Mouse (Mus musculus) layer of hippocampus, adult 18-20 months (tissue): Measurements from ENCODE around the gene Slc16a3. TPM values are rescaled to one million over a fixed set of nuclear protein-coding genes. Genes with fewer than 3 reads are reported as not detected.

Source experiments
- DNase-seq, 2 experiments: peaks; one replicate each; pipeline ENCODE4 v3.0.0; 2022; ENCODE audit warnings: low spot score in 2 of 2
- long read RNA-seq: library from polyadenylated mRNA; stranded (forward); transcript quantifications from one replicate; pipeline ENCODE4 v2.0.0, GENCODE M21; 2021
- total RNA-seq, 2 experiments: library from RNA; stranded (reverse); gene quantifications; 2 replicates each; pipeline ENCODE4 v1.2.3; 2021

Slc16a3 gene
- total RNA-seq: 1 to 10 TPM; 1.7 to 4.5 TPM
- long read RNA-seq: 0 reads

DNA sequence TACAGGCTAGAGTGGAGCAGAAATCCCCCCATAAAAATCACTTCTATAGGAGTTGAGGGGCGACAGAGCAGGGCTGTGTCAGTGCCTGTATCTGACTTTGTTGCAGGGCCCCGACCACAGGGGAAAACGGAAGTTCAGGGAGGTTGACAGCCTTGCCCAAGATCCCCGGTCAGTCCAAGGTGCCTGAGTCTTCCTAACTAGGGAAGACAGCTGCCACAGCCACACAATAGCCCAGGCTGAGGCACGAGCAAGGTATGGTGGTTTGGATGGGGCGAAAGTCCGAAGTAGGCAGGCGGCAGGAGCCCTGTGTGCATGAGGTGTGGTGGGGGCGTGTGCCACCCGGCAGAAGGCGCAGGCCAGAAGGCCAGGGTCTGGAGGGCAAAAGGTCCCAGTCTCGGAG lies at the start of gene Slc16a3:
TSS of gene Slc16a3 (plus strand) at position 153 of the 400 bp plus-strand sequence.
- no peak for DNase-seq

DNA sequence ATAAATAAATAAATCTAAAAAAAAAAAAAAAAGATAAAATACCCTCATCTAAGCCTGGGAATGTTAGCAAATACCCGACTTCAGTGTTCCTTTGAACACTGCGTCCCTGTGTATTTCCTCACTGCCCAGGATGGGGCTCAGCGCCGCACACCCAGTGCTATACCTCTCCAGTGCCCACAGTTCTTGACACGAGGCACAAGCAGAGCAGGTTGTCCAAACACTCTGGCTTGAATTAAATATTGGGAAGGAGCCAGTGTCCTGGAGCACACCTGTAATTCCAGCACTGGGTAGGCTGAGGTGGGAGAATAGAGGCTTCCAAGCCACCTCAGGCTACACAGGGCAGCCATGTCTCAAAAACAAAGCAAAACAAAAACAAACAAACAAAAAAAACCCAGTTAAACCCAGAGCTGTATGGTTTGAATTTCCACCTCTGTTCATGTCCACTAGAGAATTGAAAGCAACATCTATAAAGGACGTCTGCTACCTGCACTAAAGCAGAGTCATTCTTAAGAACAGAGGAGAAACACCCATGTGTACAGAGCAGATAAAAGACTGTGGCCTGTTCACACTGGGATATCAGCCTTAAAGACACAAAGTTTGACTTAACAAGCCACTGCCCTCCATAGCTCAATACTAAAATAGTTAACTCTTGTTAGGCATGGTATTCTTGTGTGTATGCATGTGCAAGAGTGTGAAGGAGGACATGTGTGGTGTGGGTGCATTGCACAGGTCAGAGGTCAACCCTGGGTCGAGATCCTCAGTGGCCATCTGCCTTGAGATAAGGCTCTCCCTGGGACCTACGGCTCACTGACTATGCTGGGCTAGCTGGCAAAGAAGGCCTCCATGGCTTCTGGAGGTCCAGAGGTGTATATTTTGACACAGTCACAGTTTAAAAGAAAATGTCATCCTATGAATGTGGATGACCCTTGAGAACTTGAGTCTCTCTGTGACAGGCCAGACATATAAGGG lies 47.7 kb upstream of the Slc16a3 start:
- DNase-seq: no peak

DNA sequence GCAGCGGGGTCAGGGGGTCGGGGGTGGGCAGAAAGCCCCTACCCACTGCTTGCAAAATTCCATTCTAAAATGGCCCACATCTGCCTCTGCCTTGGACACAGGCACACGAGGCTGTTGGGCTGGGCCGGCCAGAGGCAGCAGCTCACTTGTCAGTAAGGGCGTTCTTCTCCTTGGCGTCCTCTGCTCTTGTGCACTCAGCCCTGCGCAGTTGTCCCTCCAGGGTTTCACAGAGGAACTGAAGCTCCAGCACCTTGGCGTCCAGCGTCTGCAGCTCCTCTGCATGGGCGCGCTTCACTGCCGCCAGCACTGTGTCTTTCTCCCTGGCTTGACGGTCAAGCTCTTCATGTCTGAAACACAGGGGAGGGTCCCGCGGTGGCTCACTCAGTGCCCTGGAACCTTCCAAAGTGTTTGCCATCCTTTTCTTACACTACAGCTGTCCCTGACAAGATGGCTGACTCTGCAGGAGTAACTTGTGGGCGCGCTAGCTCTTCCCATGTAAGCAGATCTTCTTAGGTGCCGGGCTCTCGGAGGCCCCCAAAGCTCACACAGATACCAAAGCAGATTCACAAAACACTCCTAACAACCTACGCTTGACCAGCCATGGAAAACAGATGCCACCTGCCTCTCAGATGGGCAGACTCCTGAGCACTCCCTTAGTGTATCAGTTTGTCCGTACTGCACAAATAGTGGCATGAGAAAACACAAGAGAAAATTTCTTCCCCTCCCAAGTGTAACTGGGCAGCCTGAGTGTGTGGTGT lies 46.4 kb upstream of the Slc16a3 start:
- DNase-seq: no peak

DNA sequence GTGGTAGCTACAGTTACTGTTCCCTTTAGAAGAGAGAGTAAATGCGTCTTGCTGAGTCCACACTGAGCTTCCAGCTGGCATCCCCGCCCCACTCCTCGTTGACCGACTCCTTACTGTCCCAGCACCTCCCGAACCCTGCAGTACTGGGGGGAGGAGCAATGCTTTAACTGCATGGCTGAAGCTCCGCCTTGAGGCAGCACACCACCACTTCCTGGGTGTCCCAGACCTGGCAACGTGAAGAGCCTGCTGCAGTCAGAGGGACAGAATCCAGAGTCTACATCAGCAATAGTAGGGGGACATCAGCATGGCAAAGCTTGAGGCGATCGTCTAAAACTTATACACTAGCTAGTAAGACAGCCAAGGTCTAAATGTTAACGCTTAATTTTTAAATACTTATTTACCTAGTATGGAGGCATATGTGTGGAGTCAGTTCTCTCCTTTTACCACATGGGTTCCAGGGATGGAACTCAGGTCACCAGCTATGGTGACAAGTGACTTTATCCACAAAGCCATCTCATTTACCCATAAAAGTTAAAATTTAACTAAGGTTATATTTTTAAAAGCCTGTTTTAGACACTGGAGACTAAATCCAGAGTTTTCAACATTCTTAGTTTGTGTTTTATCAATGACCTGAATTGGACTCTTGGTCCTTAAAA lies 45.7 kb upstream of the Slc16a3 start:
- DNase-seq: no peak

DNA sequence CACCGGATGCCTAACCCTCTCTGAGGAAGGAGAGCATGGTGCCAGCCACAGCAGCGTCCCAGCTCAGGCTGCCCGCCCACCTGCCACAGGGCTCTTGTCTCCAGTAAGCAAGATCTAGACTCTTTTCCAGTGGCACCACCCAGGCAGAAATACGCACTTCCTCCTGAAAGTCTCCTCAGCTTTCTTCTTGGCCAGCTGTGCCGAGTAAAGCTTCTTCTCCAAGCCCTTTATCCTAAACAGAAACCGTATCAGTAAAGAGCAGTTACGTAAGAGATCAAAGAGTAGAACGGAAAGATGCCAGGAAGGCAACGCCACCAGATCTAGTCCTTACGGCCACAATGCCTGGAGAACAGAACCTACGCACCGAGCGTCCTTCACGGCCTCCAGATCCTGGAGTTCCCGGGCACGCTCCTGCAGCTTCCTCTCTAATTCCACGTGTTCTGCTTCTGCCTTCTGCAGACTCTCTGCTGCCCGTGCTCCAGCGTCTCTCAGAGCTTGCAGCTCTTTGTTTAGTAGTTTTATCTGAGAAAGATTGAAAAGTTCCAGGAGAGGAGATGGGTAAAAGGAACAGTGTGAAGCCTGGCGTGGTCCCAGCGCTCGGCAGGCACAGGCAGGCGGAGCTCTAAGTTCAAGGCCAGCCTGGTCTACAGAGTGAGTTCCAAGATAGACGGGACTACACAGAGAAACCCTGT lies 45.0 kb upstream of the Slc16a3 start:
- DNase-seq: peak in 1 of 2 experiments; percentile 16

DNA sequence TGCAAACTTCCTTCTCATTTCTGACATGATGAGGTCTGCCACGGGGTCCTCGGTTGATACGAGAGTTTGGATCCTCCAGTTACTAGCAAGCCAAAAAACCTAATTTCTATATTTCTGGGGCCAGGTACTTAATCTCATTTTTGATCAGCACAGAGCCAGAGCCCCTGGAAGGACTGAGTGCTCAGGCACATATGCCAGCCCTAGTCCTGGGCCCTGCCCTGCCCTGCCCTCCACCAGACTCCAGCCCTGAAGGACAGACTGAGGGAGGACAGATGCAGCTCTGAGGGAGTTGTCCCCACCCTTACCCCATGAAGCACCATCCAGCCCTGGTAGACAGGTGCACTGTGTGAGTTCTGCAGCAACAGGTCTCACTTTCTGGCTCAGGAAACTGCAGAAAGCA lies 43.7 kb upstream of the Slc16a3 start:
- DNase-seq: no peak

DNA sequence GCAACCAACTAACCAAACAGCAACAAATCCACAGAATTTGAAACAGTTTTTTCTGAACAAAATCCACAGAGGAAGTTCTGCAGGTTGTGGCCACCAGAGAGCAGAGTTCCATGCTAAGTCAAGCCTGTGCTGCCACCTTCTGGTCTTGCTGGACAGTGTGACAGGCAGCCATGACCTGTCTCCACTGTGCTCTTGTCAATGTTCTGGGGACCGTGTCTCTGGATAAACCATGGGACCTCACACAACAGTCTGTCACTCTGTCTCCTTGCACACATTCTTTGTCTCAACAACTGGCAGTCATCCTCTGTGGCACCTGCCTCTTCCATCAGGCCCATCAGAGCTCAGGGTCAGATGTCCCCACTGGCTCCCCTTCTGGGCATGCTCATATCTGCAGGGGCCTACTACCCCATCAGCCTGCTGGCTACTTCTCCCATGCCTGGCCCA lies 42.8 kb upstream of the Slc16a3 start:
- DNase-seq: peak; percentile 46 to 79

DNA sequence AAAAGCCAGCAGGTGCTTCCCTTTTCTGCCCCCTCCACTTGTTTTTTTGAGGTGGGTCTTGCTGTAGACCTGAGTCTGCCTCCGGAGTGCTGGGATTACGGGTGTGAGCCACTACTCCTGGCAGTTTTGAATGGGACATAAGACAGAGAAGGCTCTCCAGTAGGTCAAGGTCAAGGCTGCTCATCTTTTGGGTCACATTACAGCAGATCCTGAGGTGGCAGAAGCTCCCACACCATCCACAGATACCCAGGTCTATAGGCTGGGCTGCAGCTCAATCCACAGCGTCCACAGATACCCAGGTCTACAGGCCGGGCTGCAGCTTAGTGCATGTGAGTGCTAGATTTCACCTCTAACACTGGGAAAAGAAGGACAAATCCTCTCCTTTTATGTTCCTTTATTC lies 34.5 kb upstream of the Slc16a3 start:
- no peak for DNase-seq

DNA sequence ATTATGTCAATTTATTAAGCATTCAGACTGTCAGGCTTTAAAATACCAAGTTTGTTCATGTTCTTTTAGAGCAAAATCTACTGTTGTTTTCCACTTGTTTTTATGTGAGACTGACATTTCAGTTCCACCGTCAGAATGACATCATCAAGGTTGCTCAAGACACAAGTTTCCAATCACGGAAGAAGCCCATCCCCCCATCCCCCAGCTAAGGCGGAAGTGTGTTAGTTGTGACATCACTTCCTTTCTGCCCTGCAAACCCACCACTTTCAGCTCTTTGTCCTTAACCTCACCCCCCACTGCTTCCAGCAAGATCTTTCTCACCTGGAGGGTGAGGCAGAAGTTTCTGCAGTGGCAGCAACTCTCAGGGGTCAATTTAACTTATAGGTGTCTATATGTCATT lies 31.8 kb upstream of the Slc16a3 start:
- DNase-seq: no peak

DNA sequence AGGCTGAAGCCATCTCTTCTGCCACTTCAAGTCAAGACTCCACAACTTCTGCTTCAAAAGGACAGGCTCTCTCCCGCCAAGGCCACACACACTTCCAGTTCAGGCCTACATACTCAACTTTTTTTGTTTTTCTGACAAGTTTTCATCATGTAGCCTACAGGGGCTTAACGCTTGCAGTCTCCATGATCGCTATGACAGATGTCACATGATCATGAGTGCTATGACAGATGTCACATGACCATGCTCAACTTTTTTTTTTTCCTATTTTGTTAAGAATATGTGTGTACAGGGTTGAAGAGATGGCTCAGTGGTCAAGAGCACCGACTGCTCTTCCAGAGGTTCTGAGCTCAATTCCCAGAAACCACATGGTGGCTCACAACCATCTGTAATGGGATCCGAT lies 30.5 kb upstream of the Slc16a3 start:
- no peak for DNase-seq

DNA sequence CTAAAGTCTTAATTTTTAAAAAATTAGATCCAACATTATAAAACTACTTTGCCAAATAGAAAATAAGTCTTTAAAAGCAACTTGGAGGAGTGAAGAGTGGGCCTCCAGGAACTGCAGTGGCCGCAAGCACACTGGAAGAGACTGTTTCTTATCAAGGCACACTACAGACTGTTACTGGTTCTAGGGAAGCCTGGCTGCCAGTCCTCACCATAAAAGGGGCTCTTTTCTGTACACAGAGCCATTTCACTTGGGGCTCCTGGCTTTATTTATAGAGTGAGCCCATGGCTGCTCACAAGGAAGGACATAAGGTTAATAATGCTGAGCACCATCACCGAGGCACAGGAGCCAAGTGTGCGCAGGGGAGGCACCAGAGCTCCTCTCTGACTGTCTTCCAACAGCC lies 25.8 kb upstream of the Slc16a3 start:
- no peak for DNase-seq

DNA sequence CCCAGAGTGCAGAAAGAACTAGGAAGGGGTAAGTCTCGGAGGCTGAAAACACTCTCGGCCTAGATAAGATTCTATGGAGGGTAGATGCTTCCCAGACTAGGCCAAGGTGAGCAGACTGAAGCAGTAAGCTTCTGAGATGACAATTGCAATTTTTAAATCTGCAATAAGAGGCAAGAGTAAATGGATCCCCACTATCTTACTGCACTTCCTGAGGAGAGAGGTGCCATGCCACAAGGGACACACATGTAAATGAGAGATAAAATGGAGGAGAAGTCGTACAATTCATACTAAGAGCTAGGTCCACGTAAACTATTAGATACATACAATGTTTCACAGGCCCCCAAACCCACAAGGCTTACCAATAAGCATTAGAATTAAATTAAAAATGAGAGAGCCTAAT lies 19.8 kb upstream of the Slc16a3 start:
- DNase-seq: no peak

DNA sequence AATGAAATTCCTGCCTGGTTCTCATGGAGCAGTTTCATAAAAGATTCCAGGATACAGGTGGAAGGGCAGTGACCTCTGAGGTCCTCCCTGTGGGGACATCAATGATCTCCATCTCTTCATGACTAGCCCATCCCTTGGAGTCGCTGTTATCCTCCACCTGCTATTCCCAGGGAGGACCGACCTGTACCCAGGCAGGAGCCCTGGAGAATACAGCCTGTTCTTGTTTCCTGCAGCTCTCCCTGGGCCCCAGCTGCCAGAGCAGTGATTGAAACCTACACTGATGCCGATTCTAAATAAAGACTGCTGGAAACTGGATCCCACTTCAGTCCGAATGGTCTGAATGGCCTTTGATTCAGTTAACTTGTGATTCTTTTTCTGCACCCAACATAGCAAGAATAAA lies 16.8 kb upstream of the Slc16a3 start:
- no peak for DNase-seq

DNA sequence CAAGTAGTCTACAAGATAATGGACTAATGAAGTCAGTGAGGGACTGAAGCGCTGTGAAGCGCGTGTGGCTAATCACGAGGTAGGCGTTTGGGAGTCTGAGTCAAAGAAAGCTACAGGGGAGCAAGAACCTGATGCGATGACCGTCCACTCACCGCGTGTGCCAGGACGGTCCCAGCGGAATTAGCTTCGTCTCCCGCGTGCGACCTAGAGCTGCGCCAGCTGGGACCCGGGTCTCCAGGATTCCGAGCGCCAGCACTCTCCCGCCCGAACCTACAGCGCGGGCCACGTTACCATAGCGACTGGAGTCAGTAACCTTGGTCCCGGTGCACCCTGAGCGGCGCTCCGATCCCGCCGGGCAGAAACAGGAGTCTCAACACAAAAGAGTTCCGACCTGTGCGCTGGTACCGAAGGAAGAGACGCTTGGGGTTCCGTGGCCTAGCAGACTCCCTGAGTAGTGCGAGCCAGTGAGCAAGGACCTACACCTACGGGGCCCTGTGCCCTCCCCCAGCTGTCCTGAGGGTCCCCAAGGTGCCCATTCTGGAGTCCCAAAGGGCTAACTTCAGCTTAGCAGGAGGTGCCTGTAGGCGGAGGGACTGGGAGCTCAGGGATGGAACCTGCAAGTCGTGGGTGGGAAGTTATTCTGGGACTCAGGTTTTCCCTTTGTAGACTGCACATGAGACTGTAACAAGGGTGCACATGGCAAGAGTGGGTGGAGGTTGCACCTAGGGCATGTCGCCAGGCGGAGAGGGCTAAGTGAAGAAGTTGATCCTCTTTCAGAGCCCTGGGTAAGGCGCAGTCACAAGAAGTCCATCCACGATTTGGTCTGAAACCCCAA lies 15.5 kb upstream of the Slc16a3 start, which contains the start of gene Ccdc57:
TSS of gene Ccdc57 (minus strand) at position 309 of the 835 bp plus-strand sequence.
- DNase-seq: peak; percentile 87 to 94

DNA sequence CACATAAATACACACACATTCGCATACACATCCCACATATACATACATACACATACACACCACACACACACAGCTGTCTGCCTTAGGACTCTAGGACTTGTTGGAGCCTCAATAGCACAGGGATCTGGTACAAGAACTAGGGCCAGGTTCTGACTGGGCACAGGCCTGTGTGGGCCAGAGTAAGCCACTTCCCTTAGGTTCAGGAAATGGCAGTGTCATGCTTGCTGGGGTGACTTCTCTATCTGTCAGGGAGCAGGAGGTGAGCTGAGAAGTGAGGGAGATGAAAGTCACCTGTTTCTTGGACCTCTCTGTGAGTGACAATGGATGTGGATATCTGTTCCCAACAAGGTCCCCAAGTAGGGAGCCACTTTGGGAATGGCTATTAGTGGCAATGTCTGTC lies 10.3 kb upstream of the Slc16a3 start:
- no peak for DNase-seq

DNA sequence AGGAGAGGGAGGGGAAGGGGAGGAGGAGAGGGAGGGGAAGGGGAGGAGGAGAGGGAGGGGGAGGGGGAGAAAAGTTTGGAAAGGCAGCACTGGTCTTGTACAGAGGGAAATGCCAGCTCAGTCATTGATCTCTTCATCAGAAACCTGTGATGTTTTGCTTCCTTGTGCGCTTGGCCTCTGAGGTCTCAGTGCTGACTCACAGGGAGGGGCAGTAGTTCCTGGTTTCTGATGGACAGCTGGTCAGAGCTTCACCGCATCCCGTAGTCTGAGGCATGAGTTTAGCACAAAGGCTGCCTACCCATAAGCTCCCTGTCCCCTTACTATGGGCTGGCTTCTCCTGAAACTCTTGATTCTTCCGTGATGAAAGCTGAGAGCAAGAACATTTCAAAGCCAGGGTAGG lies 9.5 kb upstream of the Slc16a3 start:
- no peak for DNase-seq

DNA sequence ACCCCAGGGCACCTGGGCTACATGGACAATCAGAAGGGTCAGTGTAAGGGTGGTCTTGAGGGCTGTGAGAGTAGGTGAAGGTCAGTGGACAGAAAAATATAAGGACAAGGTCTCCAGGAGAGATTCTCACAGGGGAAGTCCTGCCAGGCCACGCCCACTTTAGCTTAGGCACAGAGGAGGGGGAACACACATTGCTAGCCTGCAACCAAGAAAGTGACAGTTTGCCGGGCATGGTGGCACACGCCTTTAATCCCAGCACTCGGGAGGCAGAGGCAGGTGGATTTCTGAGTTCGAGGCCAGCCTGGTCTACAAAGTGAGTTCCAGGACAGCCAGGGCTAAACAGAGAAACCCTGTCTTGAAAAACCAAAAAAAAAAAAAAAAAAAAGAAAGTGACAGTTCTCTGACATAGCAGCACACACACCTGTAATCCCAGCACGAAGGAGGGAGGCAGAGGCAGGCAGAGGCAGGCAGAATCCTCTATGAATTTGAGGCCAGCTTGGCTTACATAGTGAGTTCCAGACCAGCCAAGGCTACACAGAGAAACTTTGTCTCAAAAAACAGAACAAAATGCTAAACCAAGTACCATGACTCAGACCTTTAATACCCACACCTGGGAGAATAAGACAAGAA lies 8.5 kb upstream of the Slc16a3 start:
- DNase-seq: no peak

DNA sequence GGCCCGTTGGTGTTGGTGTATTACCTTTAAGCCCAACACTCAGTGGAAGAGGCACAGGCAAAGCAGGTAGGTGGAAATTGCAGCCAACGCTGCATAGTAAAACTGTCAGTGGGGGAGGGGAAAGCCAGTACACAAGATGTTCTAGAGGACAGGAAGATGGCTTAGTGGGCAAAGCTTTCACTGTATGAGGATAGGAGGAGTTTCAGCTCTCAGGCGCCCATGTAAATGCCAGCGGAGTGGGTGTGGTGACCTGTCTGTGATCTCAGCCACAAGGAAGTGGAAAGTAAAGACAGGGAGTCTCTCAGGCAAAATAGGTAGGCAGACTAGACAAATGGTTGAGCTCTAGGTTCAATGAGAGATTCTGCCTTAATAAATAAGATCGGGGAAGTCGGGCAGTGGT lies 7.3 kb upstream of the Slc16a3 start:
- DNase-seq: no peak

DNA sequence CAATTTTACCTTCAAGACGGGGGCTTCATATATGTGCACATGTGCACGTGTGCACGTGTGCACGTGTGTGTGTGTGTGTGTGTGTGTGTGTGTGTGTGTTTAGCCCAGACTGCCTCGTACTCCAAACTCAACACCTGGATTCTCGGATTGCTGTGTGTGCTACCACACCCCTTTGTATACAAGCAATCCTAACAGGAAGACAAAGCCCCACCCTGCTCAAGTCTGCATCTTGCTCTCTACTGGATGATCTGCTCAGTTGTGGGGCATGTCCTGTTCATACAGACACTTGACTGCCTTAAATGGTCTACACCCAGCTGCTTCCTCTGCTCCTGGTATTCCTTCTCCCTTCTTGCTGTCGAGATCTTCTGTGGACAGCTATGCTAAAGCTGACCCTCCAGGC lies 3.0 kb upstream of the Slc16a3 start:
- DNase-seq: no peak

DNA sequence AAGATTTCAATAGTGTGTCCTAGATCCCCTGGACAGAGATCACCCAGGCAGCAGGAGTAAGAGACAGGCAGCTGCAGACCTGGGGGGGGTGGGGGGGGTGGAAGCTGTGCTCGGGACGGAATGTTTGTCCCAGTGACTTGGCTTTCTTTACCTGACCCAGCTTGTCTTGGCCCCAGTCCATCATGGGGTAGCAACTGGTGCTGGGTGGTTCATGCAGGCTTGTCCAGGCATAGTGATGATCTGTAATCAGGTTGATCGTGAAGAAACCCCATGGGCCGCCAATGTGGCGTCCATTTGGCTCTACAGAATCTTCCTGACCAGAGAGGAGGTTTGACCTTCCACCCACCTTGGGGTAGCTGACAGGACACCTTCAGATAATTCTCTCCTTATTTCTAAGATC lies 2.4 kb upstream of the Slc16a3 start:
- DNase-seq: no peak
